Mouse (Mus musculus): ENCODE data around the gene Cacna2d2.

Cacna2d2 gene

DNA sequence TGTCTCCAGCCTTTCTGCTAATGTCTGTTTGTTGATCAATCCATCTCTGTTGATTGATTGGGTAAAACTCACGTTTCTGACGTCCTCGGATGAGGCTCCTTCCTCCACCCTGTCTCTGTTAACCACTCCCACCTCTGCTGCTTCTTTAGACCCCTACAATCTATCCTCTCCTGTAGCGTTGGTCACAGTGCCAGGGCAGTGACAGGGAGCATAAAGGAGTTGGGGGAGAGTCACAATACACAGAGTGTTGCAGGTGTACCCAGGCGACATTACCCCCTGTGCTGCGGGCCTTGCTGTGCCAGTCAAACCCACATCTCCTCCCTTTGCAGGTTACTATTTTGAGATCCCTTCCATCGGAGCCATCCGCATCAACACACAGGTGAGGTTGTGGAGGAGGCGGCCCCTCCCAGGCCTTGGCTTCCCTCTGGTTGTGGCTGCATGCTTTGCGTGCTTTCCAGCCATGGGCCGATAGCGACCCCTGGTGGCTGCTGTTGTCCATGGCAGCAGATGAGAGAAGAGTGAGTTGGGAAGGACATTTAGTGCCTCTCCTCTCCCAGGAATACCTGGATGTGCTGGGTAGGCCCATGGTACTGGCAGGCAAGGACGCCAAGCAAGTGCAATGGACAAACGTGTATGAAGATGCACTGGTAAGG, 115.0 kb downstream of the Cacna2d2 start:
- Histone ChIP-seq H3K9me3 (ENCODE audit: low read length) (no peaks in the 10 kb centered on the region), H3K4me1 (replicated peaks; ENCODE audit: low read depth, low read length) (peaks cover 43% of the 10 kb centered on the region), H3K27me3 (ENCODE audit: insufficient read depth, low read length) (peaks cover 18% of the 10 kb centered on the region), H3K4me3 (replicated peaks; ENCODE audit: low read length) (no peak overlapping the region), H3K36me3 (ENCODE audit: insufficient read depth, low read length) (no peaks in the 10 kb centered on the region)
- TF ChIP-seq CTCF (conservative IDR thresholded peaks at IDR 0.05; ENCODE audit: low read length) (peak; percentile 91), POU5F1 (IDR thresholded peaks at IDR 0.05; ENCODE audit: borderline replicate concordance, low read length) (no peak), NANOG (IDR thresholded peaks at IDR 0.05; ENCODE audit: borderline replicate concordance, low read length) (no peak)

DNA sequence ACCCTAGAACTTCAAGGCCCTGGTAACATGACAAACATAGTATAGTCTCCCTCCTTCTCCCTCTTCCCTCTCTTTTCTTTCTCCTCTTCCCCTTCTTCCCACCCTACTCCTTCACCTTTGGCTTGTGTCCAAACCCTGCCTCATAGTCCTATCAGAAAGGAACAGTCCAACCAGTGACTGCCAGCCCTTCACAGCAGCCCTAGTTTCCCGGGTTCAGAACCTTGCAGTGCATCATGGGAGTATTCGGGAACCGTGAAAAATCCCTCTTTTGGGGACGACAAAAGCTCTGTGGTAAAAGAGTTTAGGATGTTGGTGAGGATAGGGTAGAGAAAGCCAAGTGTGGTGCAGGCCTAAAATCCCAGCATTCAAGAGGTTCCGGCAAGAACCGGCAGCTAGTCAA, 120.9 kb downstream of the Cacna2d2 start:
- no peaks in the 10 kb centered on the region for H3K9me3 ChIP-seq (ENCODE audit: low read length)

DNA sequence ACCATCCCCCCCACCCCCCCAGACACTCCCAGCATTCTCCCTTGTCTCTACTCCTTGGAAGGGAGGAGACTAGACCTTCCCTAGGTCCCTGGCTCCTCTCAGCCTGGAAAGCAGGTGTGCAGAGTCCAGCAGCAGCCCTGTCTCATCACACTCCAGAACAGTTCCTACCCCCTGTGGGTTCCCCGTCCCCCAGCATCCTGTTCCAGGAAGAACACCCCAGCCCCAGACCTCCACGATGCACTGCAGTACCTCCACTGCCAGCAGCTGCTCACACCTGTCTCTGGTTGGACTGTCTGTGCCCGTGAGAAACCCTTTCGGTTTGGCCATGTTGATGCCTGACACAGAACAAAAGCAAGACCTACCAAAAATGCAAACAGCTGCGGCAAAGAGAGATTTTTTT, 121.8 kb downstream of the Cacna2d2 start:
- peaks cover 30% of the 10 kb centered on the region for H3K27me3 ChIP-seq (ENCODE audit: insufficient read depth, low read length)
- H3K9me3 ChIP-seq (ENCODE audit: low read length) = no peaks in the 10 kb centered on the region
- H3K4me3 ChIP-seq (replicated peaks; ENCODE audit: low read length) = peak overlapping the region; percentile 71
- no peaks in the 10 kb centered on the region for H3K36me3 ChIP-seq (ENCODE audit: insufficient read depth, low read length)
- TF ChIP-seq NANOG (IDR thresholded peaks at IDR 0.05; ENCODE audit: borderline replicate concordance, low read length) (no peak), POU5F1 (IDR thresholded peaks at IDR 0.05; ENCODE audit: borderline replicate concordance, low read length) (no peak), CTCF (conservative IDR thresholded peaks at IDR 0.05; ENCODE audit: low read length) (no peak)
- peaks cover 88% of the 10 kb centered on the region for H3K4me1 ChIP-seq (replicated peaks; ENCODE audit: low read depth, low read length)

More for the DNA sequence above, 120.9 kb downstream of the Cacna2d2 start:
- Histone ChIP-seq H3K4me3 (replicated peaks; ENCODE audit: low read length) (peak overlapping the region; percentile 71; the same call in 1 of the 2 replicates), H3K36me3 (ENCODE audit: insufficient read depth, low read length) (no peaks in the 10 kb centered on the region), H3K4me1 (replicated peaks; ENCODE audit: low read depth, low read length) (peaks cover 81% of the 10 kb centered on the region), H3K27me3 (ENCODE audit: insufficient read depth, low read length) (peaks cover 21% of the 10 kb centered on the region)
- TF ChIP-seq NANOG (IDR thresholded peaks at IDR 0.05; ENCODE audit: borderline replicate concordance, low read length) (no peak), POU5F1 (IDR thresholded peaks at IDR 0.05; ENCODE audit: borderline replicate concordance, low read length) (no peak), CTCF (conservative IDR thresholded peaks at IDR 0.05; ENCODE audit: low read length) (no peak)

DNA sequence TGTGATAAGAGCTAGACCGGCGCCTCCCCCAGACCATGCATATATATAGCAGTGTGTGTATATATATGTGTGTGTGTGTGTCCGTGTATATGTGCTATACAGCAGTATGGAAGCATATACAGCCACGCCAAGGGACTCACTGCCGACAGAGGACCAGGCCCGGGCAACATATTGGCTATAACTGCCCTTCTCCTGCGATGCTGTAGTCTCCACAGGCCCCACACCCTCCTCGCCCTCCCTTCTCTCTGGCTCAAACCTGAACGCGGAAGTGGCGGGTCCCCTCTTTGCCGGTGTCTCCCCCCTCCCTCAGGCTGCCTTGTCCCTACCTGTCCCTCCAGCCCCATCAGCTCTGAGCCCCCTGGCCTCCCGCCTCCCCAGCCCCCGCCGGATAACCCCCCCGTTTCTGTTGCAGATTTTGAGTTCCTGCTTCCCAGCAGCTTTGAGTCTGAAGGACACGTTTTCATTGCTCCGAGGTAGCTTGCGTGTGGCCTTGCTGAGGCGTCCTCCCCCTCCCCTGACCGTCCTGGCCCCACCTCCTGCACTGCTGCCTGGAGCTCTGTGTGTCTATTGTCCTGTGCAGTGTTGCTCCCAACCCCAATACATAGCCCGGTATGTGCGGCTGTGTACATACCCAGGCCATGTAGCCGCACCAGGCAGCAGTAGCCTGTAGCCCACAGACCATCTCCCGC, 122.4 kb downstream of the Cacna2d2 start:
- Histone ChIP-seq H3K4me3 (replicated peaks; ENCODE audit: low read length) (peak overlapping the region; percentile 71), H3K27me3 (ENCODE audit: insufficient read depth, low read length) (peaks cover 32% of the 10 kb centered on the region), H3K36me3 (ENCODE audit: insufficient read depth, low read length) (no peaks in the 10 kb centered on the region), H3K4me1 (replicated peaks; ENCODE audit: low read depth, low read length) (peaks cover 84% of the 10 kb centered on the region), H3K9me3 (ENCODE audit: low read length) (no peaks in the 10 kb centered on the region)
- TF ChIP-seq CTCF (conservative IDR thresholded peaks at IDR 0.05; ENCODE audit: low read length) (no peak), NANOG (IDR thresholded peaks at IDR 0.05; ENCODE audit: borderline replicate concordance, low read length) (no peak), POU5F1 (IDR thresholded peaks at IDR 0.05; ENCODE audit: borderline replicate concordance, low read length) (no peak)

DNA sequence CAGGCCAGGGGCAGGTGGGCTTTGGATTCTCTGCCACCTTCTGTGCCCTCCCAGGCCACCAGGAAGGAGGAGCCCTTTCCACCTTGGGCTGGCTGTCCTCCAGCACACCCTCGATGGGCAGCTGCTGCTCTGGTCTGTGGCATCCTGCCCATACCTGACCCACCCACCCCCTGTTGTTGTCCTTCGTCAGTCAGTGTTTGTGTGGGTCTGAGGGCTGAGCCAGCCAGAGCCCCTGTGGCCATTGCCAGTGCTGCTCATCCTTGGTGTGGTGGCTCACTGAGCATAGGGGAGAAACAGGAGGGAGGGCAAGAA, 122.9 kb downstream of the Cacna2d2 start:
- no peaks in the 10 kb centered on the region for H3K36me3 ChIP-seq (ENCODE audit: insufficient read depth, low read length)
- peaks cover 37% of the 10 kb centered on the region for H3K27me3 ChIP-seq (ENCODE audit: insufficient read depth, low read length)
- peaks cover 84% of the 10 kb centered on the region for H3K4me1 ChIP-seq (replicated peaks; ENCODE audit: low read depth, low read length)
- no peak for TF ChIP-seq CTCF (conservative IDR thresholded peaks at IDR 0.05; ENCODE audit: low read length)
- no peak for TF ChIP-seq POU5F1 (IDR thresholded peaks at IDR 0.05; ENCODE audit: borderline replicate concordance, low read length)
- TF ChIP-seq NANOG (IDR thresholded peaks at IDR 0.05; ENCODE audit: borderline replicate concordance, low read length) = no peak
- H3K4me3 ChIP-seq (replicated peaks; ENCODE audit: low read length) = peak overlapping the region; percentile 71
- H3K9me3 ChIP-seq (ENCODE audit: low read length) = no peaks in the 10 kb centered on the region

DNA sequence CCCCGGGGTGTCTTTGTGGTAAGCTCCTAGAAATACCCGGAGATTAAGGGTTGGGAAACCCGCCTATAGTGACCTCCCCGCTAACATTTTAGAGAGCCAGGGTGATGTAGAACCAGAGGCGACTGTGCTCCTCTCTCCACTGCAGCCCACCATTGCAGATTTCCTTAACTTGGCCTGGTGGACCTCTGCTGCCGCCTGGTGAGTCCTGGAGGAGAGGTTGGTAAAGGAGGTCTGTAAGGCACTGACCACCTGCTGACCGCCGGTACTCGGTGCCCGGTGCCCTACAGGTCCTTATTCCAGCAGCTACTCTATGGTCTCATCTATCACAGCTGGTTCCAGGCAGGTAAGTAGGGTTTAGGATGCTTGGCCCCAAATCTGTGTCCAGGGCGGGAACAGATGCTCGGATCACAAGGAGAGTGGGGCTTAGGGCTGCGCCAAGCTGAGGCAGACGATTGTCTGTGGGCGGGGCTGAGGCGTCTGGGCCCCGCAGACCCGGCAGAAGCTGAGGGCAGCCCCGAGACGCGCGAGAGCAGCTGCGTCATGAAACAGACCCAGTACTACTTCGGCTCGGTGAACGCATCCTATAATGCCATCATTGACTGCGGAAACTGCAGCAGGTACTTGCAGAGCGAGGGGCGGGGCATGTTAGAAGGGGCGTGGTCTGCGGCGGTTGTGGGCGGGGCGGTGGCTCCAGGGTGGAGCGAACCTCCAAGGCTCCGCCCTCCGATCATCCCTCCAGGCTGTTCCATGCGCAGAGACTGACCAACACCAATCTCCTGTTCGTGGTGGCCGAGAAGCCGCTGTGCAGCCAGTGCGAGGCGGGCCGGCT, 127.0 kb downstream of the Cacna2d2 start:
- Histone ChIP-seq H3K4me3 (replicated peaks; ENCODE audit: low read length) (peak overlapping the region; percentile 81), H3K9me3 (ENCODE audit: low read length) (no peaks in the 10 kb centered on the region), H3K36me3 (ENCODE audit: insufficient read depth, low read length) (no peaks in the 10 kb centered on the region; the same call in 1 of the 2 replicates), H3K4me1 (replicated peaks; ENCODE audit: low read depth, low read length) (peaks cover 58% of the 10 kb centered on the region), H3K27me3 (ENCODE audit: insufficient read depth, low read length) (peaks cover 35% of the 10 kb centered on the region)
- no peak for TF ChIP-seq POU5F1 (IDR thresholded peaks at IDR 0.05; ENCODE audit: borderline replicate concordance, low read length)

DNA sequence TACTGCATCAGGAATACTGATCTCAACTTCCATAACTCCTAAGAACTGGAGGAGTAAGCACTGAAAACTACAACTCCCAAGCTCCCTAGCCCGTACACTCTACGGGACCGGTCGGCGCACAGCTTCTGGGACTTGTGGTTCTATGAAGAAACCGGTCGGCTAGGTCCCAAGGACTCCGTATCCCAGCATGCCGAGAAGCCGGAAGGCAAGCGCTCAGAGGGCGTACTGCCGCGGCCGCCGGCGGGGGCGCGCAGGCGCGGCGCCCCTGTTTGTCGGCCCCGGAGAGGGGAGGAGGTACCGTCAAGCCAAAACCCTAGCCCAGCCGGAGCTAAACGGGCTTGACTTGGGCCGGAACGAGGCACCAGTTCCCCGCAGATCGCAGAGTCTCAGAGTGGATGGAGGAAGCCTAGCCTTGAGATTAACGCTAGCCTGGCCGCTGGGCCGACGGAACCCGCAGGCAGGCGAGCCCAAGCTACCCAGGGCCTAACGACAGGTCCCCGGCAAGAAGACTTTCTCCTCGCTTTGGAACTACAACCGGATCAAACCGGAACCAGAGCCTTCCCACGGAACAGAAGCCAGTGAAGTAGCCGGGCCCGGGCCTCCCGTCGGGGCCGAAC, 134.5 kb downstream of the Cacna2d2 start, which contains the start of gene Tmem115:
Gene Tmem115 (plus strand): TSS at position 155 of the 617 bp plus-strand sequence.
- no peaks in the 10 kb centered on the region for H3K9me3 ChIP-seq (ENCODE audit: low read length)
- peak within 1 kb of the TSS; percentile 93 for H3K4me3 ChIP-seq (replicated peaks; ENCODE audit: low read length)
- TF ChIP-seq NANOG (IDR thresholded peaks at IDR 0.05; ENCODE audit: borderline replicate concordance, low read length) = no peak
- TF ChIP-seq POU5F1 (IDR thresholded peaks at IDR 0.05; ENCODE audit: borderline replicate concordance, low read length) = no peak
- no peak for TF ChIP-seq CTCF (conservative IDR thresholded peaks at IDR 0.05; ENCODE audit: low read length)
- no peaks in the 10 kb centered on the region for H3K27me3 ChIP-seq (ENCODE audit: insufficient read depth, low read length)
- peaks cover 49% of the 10 kb centered on the region for H3K4me1 ChIP-seq (replicated peaks; ENCODE audit: low read depth, low read length)
- H3K36me3 ChIP-seq (ENCODE audit: insufficient read depth, low read length) = peaks cover 40% of the 10 kb centered on the region
